Comparison of ENCODE assay signal across 26 mouse cellular contexts in genomic region chr11:59486222-59486621, GRCm38 (mm10). TPM values are rescaled to one million over a fixed set of nuclear protein-coding genes. Genes with fewer than 3 reads are reported as not detected.
"Had no signal": no experiment of that assay in that cellular context is flagged by ENCODE, and none has a peak within 500 bp of the region (broad histone marks: within the 10 kb centered on the region; RNA-seq: fewer than 3 reads in every experiment).

No protein-coding gene starts in this region.

- H3K4me1 ChIP-seq: hindbrain, embryonic 10.5 days; hindbrain, embryonic 12.5 days; intestine, embryonic 15.5 days; kidney, embryonic 15.5 days; limb, embryonic 13.5 days; limb, embryonic 15.5 days; liver, embryonic 12.5 days had no signal

- H3K9me3 ChIP-seq: heart, embryonic 10.5 days; hindbrain, embryonic 10.5 days; hindbrain, embryonic 12.5 days; intestine, embryonic 15.5 days; kidney, embryonic 15.5 days; limb, embryonic 13.5 days; limb, embryonic 15.5 days; liver, embryonic 12.5 days had no signal

- H3K9ac ChIP-seq: hindbrain, embryonic 12.5 days; hindbrain, embryonic 14.5 days; intestine, embryonic 15.5 days; kidney, embryonic 15.5 days; limb, embryonic 13.5 days; limb, embryonic 15.5 days; liver, embryonic 12.5 days; liver, embryonic 14.5 days had no signal

- ATAC-seq: hindbrain, embryonic 16.5 days; inflammation-experienced regulatory T-cells, adult 6 months; intestine, embryonic 15.5 days; intestine, postnatal 0 days; liver, embryonic 12.5 days had no signal

- H3K4me2 ChIP-seq: hindbrain, embryonic 12.5 days; hindbrain, embryonic 14.5 days; intestine, embryonic 15.5 days; kidney, embryonic 15.5 days; limb, embryonic 13.5 days; limb, embryonic 15.5 days; liver, embryonic 12.5 days had no signal

- H3K4me3 ChIP-seq: gastrocnemius, adult 2 months; heart, embryonic 10.5 days; hindbrain, embryonic 10.5 days; hindbrain, embryonic 12.5 days; intestine, embryonic 15.5 days; kidney, embryonic 15.5 days; limb, embryonic 13.5 days; limb, embryonic 15.5 days; liver, embryonic 12.5 days had no signal

- H3K27ac ChIP-seq: gastrocnemius, adult 2 months; heart, embryonic 10.5 days; hindbrain, embryonic 10.5 days; hindbrain, embryonic 12.5 days; hindbrain, embryonic 14.5 days; intestine, embryonic 15.5 days; kidney, embryonic 15.5 days; kidney, postnatal 0 days; limb, embryonic 13.5 days; limb, embryonic 15.5 days; liver, embryonic 12.5 days; liver, embryonic 14.5 days had no signal

- H3K27me3 ChIP-seq: hindbrain, embryonic 12.5 days; intestine, embryonic 15.5 days; kidney, embryonic 15.5 days; limb, embryonic 13.5 days; limb, embryonic 15.5 days; liver, embryonic 12.5 days had no signal

- DNase-seq: gastrocnemius, postnatal 10 days; gastrocnemius, postnatal 25 days; heart, postnatal 10 days; heart, postnatal 4 days; kidney, adult 18-20 months; kidney, adult 8-10 months; kidney, postnatal 14 days; layer of hippocampus, adult 9-11 months; layer of hippocampus, postnatal 36 days; left cerebral cortex, postnatal 4 days had no signal

RNA-seq across cellular contexts. Expression of gene Nlrp3, which starts 55.1 kb away (rescaled TPM):
- polyA plus RNA-seq: hindbrain, embryonic 10.5 days; inflammation-experienced regulatory T-cells, adult 6 months; limb, embryonic 11.5 days had no signal
